Mouse (Mus musculus) olfactory bulb, adult 2 months (tissue): Measurements from ENCODE around the gene Atxn7l3.

Experiments used
- CTCF ChIP-seq: fragments of 200-500 bp; IDR thresholded peaks from 2 replicates; pipeline ENCODE4 v1.5.1; 2012; ENCODE audit warnings: low read depth, mild to moderate bottlenecking, low read length, moderate library complexity; ENCODE audit not compliant: insufficient read depth
- POLR2A ChIP-seq: fragments of 200-500 bp; IDR thresholded peaks from 2 replicates; pipeline ENCODE4 v1.6.1; 2012; ENCODE audit warnings: mild to moderate bottlenecking, low read depth, low read length, moderate library complexity; ENCODE audit not compliant: insufficient read depth

DNA sequence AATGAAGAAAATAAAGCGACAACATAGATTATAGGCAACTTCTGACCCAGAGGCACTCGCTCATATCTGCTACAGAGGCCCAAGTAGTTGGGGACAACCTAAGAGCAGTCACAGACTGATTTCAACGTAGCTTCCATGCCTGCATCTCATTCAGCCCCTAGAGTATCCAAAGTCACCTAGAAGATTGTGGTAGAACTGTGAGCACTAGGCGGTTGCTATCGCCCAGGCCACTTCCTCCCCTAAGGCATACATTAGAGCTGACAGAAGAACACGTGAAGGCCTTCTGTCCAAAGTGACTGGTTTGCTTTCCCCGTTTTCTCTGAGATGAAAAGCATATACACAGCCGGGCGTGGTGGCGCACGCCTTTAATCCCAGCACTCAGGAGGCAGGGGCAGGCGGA, 17.9 kb upstream of the Atxn7l3 start:
- TF ChIP-seq CTCF (no peak), POLR2A (no peak)
